ENCODE assay signal across 8 mouse cellular contexts in the genomic region with DNA sequence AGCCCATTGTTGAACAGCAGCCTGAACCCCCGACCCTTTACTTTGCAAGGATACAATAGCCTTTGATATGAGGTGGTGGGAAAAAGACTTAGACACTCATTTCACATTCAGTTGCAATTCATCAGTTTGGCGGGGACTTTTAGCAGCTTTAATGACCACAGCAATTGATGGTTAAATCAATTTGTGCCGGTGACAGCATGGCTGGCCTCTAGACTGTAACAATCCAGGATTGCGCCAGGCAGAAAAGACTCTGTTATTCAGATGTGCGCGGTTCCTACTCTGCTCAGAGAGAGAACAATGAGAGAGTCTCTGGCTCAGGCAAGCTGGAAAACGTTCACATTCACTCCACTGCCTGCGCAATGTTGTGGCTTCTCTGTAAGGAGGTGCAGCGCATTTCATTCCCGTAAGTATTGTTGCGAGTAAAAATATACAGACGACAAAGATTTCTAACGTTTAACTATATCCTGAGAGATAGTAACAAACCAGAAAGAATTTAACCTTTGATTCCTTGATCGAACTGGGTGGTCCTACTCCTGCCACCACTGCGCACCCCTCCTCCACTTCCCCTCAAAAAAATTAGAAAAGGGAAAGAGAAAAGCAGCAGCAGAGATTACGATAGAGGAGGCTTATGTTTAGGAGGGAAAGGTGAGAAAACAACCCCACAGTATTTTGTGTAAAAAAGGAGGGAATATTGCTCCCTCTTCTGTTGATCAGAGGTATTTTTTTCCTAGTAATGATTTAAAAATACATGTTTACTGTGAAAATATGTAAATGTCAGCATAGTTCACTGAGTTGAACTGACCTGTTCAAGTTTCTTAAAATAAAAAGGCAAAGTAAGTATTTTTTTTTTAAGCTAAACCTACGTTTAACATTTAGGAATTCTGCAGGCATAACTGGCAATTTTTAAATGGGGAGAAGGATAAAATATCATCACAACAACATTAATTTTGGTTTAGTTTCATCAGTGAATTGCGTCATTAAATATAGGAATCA.
DNase-seq lines count a peak whose midpoint lies in the region; ATAC-seq and TF ChIP-seq lines count a peak whose summit lies in the region.

No protein-coding gene starts in this region.

- H3K27me3 ChIP-seq in embryonic facial prominence, embryonic 13.5 days = no peaks in the 10 kb centered on the region
- no peaks in the 10 kb centered on the region for H3K27me3 ChIP-seq in heart, embryonic 15.5 days
- no peaks in the 10 kb centered on the region for H3K27me3 ChIP-seq in lung, embryonic 14.5 days (ENCODE audit: insufficient read depth, low read length)

- H3K9ac ChIP-seq in embryonic facial prominence, embryonic 13.5 days = 0 out of 2 replicates have a peak overlapping the region, but pooled peaks have one; percentile 47
- H3K9ac ChIP-seq in heart, embryonic 15.5 days = peak overlapping the region; percentile 19; the same call in 1 of the 2 replicates
- no peak overlapping the region; the same call in 1 of the 2 replicates for H3K9ac ChIP-seq in lung, embryonic 14.5 days

- H3K4me3 ChIP-seq in embryonic facial prominence, embryonic 13.5 days = peak overlapping the region; percentile 29
- peak overlapping the region; percentile 43 for H3K4me3 ChIP-seq in heart, embryonic 15.5 days
- H3K4me3 ChIP-seq in lung, embryonic 14.5 days (ENCODE audit: low read depth, low read length) = peak overlapping the region; percentile 5

- peaks cover 12% of the 10 kb centered on the region; the same call in 1 of the 2 replicates for H3K4me1 ChIP-seq in embryonic facial prominence, embryonic 13.5 days
- no peaks in the 10 kb centered on the region for H3K4me1 ChIP-seq in heart, embryonic 15.5 days (replicated peaks)
- H3K4me1 ChIP-seq in lung, embryonic 14.5 days (ENCODE audit: insufficient read depth) = no peaks in the 10 kb centered on the region

- peak overlapping the region; percentile 53 for H3K4me2 ChIP-seq in embryonic facial prominence, embryonic 13.5 days
- H3K4me2 ChIP-seq in heart, embryonic 15.5 days = peak overlapping the region; percentile 63
- H3K4me2 ChIP-seq in lung, embryonic 14.5 days = peak overlapping the region; percentile 43

- H3K27ac ChIP-seq in embryonic facial prominence, embryonic 13.5 days = peak overlapping the region; percentile 78
- peak overlapping the region; percentile 46 for H3K27ac ChIP-seq in heart, embryonic 15.5 days
- peak overlapping the region; percentile 48 for H3K27ac ChIP-seq in lung, embryonic 14.5 days (ENCODE audit: low read depth)

- ATAC-seq in cerebellum, adult (ENCODE audit: insufficient number of reproducible peaks, low FRiP score, low TSS enrichment) = peak; percentile 70
- ATAC-seq in embryonic facial prominence, embryonic 13.5 days (ENCODE audit: insufficient number of reproducible peaks, insufficient read depth, low FRiP score, low TSS enrichment, low read depth) = peak; percentile 62; the same call in 1 of the 2 replicates
- no peak; the same call in 1 of the 2 replicates for ATAC-seq in heart, embryonic 15.5 days (replicated peaks; ENCODE audit: insufficient number of reproducible peaks, insufficient read depth, low FRiP score, low read depth)
- peak; percentile 85 for ATAC-seq in lung, embryonic 14.5 days (ENCODE audit: insufficient read depth)

- no peak for DNase-seq in cerebellum, adult 11 months
- DNase-seq in layer of hippocampus, adult 8-10 months (ENCODE audit: low spot score in 2 of 2) = peak; percentile 30 to 38
- peak; percentile 75 for DNase-seq in lung, embryonic 14.5 days
- peak; percentile 91 for DNase-seq in retina, embryonic 14.5 days (ENCODE audit: low spot score)
- no peak for DNase-seq in spleen, postnatal 14 days (ENCODE audit: low spot score in 2 of 2)

- peak; percentile 56 for TF ChIP-seq CTCF in lung, embryonic 14.5 days (IDR thresholded peaks at IDR 0.05; ENCODE audit: low read depth)

- WGBS in embryonic facial prominence, embryonic 13.5 days = 8% methylated on average over 18 of the region's 18 CpGs
- WGBS in heart, embryonic 15.5 days = 18% methylated on average over 18 of the region's 18 CpGs
- WGBS in lung, embryonic 14.5 days = 12% methylated on average over 18 of the region's 18 CpGs

- H3K36me3 ChIP-seq in embryonic facial prominence, embryonic 13.5 days = no peaks in the 10 kb centered on the region
- no peaks in the 10 kb centered on the region for H3K36me3 ChIP-seq in heart, embryonic 15.5 days
- no peaks in the 10 kb centered on the region for H3K36me3 ChIP-seq in lung, embryonic 14.5 days (ENCODE audit: insufficient read depth)

- H3K9me3 ChIP-seq in embryonic facial prominence, embryonic 13.5 days = no peaks in the 10 kb centered on the region
- H3K9me3 ChIP-seq in heart, embryonic 15.5 days (replicated peaks) = no peaks in the 10 kb centered on the region
- H3K9me3 ChIP-seq in lung, embryonic 14.5 days (ENCODE audit: low read depth, low read length) = no peaks in the 10 kb centered on the region

Comparison
In these comparisons a context has a peak if more than half of its experiments do, and no peak if none do; other contexts are left out.
1. DNase-seq: peak in layer of hippocampus, adult 8-10 months (2 of 2), lung, embryonic 14.5 days (single experiment) and retina, embryonic 14.5 days (single experiment); none in cerebellum, adult 11 months (single experiment) and spleen, postnatal 14 days (0 of 2).
2. Peak in every context shown above with its lines, with median percentiles within 50 percentile points of each other: H3K27ac ChIP-seq, H3K4me2 ChIP-seq and H3K4me3 ChIP-seq.